ENCODE assay signal across 8 mouse cellular contexts in the genomic region with DNA sequence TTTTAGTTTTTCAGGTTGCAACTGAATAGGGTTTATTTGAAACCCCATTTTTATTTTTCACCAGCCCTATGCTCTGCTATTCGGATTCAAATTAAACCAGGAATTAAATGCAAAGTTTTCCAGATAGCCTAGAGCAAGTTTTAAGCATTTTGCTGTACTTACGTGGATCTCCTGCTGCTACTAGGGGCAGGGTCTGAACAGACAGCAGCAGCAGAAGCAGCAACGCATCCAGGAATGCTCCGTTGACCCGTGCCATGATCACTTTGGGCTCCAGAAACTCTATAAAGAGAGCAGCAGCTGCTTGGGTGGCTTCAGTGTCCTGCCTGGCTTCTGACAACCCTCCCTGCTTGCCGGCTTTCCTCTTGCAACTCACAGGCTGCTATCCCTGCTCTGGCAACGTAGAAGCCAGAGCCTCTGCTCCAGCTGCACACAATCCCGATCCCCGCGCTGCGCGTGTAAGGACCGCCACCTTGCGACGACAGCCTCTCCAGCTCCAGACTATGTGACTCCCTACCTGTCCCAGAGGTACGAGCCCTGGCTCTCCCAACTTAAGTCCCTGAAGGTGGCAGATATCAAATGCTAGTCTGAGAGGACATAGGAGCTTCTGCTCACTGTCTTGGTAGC. TPM values are rescaled to one million over a fixed set of nuclear protein-coding genes. Genes with fewer than 3 reads are reported as not detected.
A peak's percentile ranks its signal among the peaks of the same experiment; 100 is the strongest.
DNase-seq lines count a peak whose midpoint lies in the region; ATAC-seq and TF ChIP-seq lines count a peak whose summit lies in the region.
"Had no signal": no experiment of that assay in that cellular context is flagged by ENCODE, and none has a peak within 500 bp of the region (broad histone marks: within the 10 kb centered on the region; RNA-seq: fewer than 3 reads in every experiment).

A gene (minus strand): TSS at position 371 of the 624 bp plus-strand sequence.

- no peaks in the 10 kb centered on the region for H3K4me1 ChIP-seq in ES-E14 (ENCODE audit: control insufficient read depth in 2 of 2, insufficient read depth in 2 of 2, low read length in 2 of 2, poor library complexity in 1 of 2)
- no peaks in the 10 kb centered on the region; the same call in 1 of the 2 replicates for H3K4me1 ChIP-seq in midbrain, embryonic 13.5 days (replicated peaks)
- H3K4me1 ChIP-seq in stomach, embryonic 16.5 days (ENCODE audit: control insufficient read depth, insufficient read depth, low read length), result no peaks in the 10 kb centered on the region
- no peaks in the 10 kb centered on the region for H3K4me1 ChIP-seq in thymus, adult 2 months (replicated peaks; ENCODE audit: control insufficient read depth, insufficient read depth, low read length)

- peaks cover 6% of the 10 kb centered on the region; the same call in 1 of the 2 replicates for H3K27me3 ChIP-seq in midbrain, embryonic 13.5 days
- no peaks in the 10 kb centered on the region for H3K27me3 ChIP-seq in stomach, embryonic 16.5 days (ENCODE audit: control insufficient read depth, insufficient read depth, low read length)
- no peaks in the 10 kb centered on the region for H3K27me3 ChIP-seq in thymus, adult 2 months (ENCODE audit: control insufficient read depth, insufficient read depth, low read length)

- in situ Hi-C loops in ES-E14 (cut with MboI; ENCODE audit: low sequenced_read_pairs in 2 of 2, unreplicated experiment in 2 of 2), result no loop called here

- 6% methylated on average over 16 of the region's 16 CpGs for WGBS in midbrain, embryonic 13.5 days
- WGBS in stomach, embryonic 16.5 days, result 9% methylated on average over 16 of the region's 16 CpGs
- 22% methylated on average over 16 of the region's 16 CpGs for WGBS in thymus, adult 2 months

- no peak for TF ChIP-seq POLR2A in thymus, adult 2 months (IDR thresholded peaks at IDR 0.05; ENCODE audit: control insufficient read depth, extremely low read depth, insufficient read depth, low read length, poor library complexity)

- no peaks in the 10 kb centered on the region for H3K9me3 ChIP-seq in ES-E14 (ENCODE audit: control insufficient read depth, insufficient read depth, low read depth, low read length)
- no peaks in the 10 kb centered on the region for H3K9me3 ChIP-seq in midbrain, embryonic 13.5 days
- H3K9me3 ChIP-seq in stomach, embryonic 16.5 days (replicated peaks; ENCODE audit: control insufficient read depth, low read length), result no peaks in the 10 kb centered on the region

- H3K4me3 ChIP-seq in ES-E14 (ENCODE audit: insufficient read depth in 1 of 2, low read depth in 1 of 2, low read length in 2 of 2, poor library complexity in 1 of 2, severe bottlenecking in 1 of 2), result peak within 1 kb of the TSS; percentile 8 to 40; a peak in 3 of 4 replicates
- peak within 1 kb of the TSS; percentile 27 for H3K4me3 ChIP-seq in midbrain, embryonic 13.5 days (replicated peaks)
- H3K4me3 ChIP-seq in stomach, embryonic 16.5 days (replicated peaks; ENCODE audit: low read length), result peak within 1 kb of the TSS; percentile 25
- no peak within 1 kb of the TSS for H3K4me3 ChIP-seq in thymus, adult 2 months (ENCODE audit: control insufficient read depth, insufficient read depth, low read length)

- peak within 1 kb of the TSS; percentile 31; the same call in 1 of the 2 replicates for H3K9ac ChIP-seq in ES-E14 (ENCODE audit: insufficient read depth, low read depth, low read length, poor library complexity, severe bottlenecking)
- H3K9ac ChIP-seq in midbrain, embryonic 13.5 days (replicated peaks), result peak within 1 kb of the TSS; percentile 48; the same call in 1 of the 2 replicates
- H3K9ac ChIP-seq in stomach, embryonic 16.5 days (ENCODE audit: low read length), result peak within 1 kb of the TSS; percentile 56; the same call in 1 of the 2 replicates

- H3K36me3 ChIP-seq in ES-E14 (ENCODE audit: control insufficient read depth, insufficient read depth, low read length, poor library complexity, severe bottlenecking), result no peaks in the 10 kb centered on the region
- no peaks in the 10 kb centered on the region for H3K36me3 ChIP-seq in midbrain, embryonic 13.5 days
- no peaks in the 10 kb centered on the region for H3K36me3 ChIP-seq in stomach, embryonic 16.5 days (ENCODE audit: control insufficient read depth, insufficient read depth, low read length)
- no peaks in the 10 kb centered on the region for H3K36me3 ChIP-seq in thymus, adult 2 months (ENCODE audit: control insufficient read depth, insufficient read depth, low read length)

- ATAC-seq in midbrain, embryonic 13.5 days, result peak; percentile 91
- ATAC-seq in stomach, embryonic 16.5 days (ENCODE audit: insufficient read depth, low FRiP score), result no peak; the same call in 1 of the 2 replicates

- peak within 1 kb of the TSS; percentile 51 for H3K4me2 ChIP-seq in midbrain, embryonic 13.5 days (replicated peaks)
- peak within 1 kb of the TSS; percentile 45 for H3K4me2 ChIP-seq in stomach, embryonic 16.5 days (ENCODE audit: low read depth, low read length)

- no peak for TF ChIP-seq CTCF in thymus, adult 2 months (IDR thresholded peaks at IDR 0.05; ENCODE audit: borderline replicate concordance, control insufficient read depth, extremely low read depth, insufficient read depth, low read length, poor library complexity)

- peak; percentile 43 for DNase-seq in ES-E14 (ENCODE audit: low read depth, low spot score)
- DNase-seq in adrenal gland, postnatal 10 days, result peak; percentile 55
- DNase-seq in frontal cortex, adult 2 months (ENCODE audit: extremely low spot score in 1 of 2, low spot score in 1 of 2), result peak; percentile 1 to 69
- peak; percentile 12 to 37 for DNase-seq in layer of hippocampus, postnatal 10 days (ENCODE audit: low spot score in 2 of 2)
- DNase-seq in thymus, adult 2 months, result no peak

- no peak within 1 kb of the TSS for H3K27ac ChIP-seq in ES-E14 (ENCODE audit: insufficient read depth, low read depth, low read length, poor library complexity, severe bottlenecking)
- H3K27ac ChIP-seq in midbrain, embryonic 13.5 days, result no peak within 1 kb of the TSS
- no peak within 1 kb of the TSS for H3K27ac ChIP-seq in stomach, embryonic 16.5 days (ENCODE audit: low read length)
- no peak within 1 kb of the TSS for H3K27ac ChIP-seq in thymus, adult 2 months (ENCODE audit: control insufficient read depth, insufficient read depth, low read length)

TF ChIP-seq in ES-E14, 5 proteins besides CTCF, POLR2A, EP300 and RAD21:
- TF ChIP-seq ZC3H11A (IDR thresholded peaks at IDR 0.05; ENCODE audit: borderline replicate concordance, low read depth, low read length) (0 out of 2 replicates have a peak, but pooled peaks have one; percentile 9), ZNF384 (IDR thresholded peaks at IDR 0.05; ENCODE audit: low read depth, low read length) (no peak), CHD2 (IDR thresholded peaks at IDR 0.05; ENCODE audit: low read depth, low read length) (no peak)

RNA-seq across cellular contexts. Expression of the gene that starts here (rescaled TPM):
- total RNA-seq in ES-E14 (2012; rRNA removed), result 0.62 and 0.95 TPM in 2 replicates
- total RNA-seq in adrenal gland, postnatal 10 days (2021), result under 1 TPM; 0.06 to 0.15 TPM
- polyA plus RNA-seq in frontal cortex, adult 2 months (2012; rRNA removed), result 6.1 and 8.5 TPM in 2 replicates
- 1 to 10 TPM; 7.3 to 9.6 TPM for total RNA-seq in layer of hippocampus, postnatal 10 days (2021)
- 0.19 and 0.30 TPM in 2 replicates for polyA plus RNA-seq in midbrain, embryonic 13.5 days (2015; fragmentation: Nextera tagmentation; extraction: Ambion mirVana)
- 0.74 and 0.77 TPM in 2 replicates for polyA plus RNA-seq in stomach, embryonic 16.5 days (2015; fragmentation: Nextera tagmentation; extraction: Ambion mirVana)
- 0.01 and 0.03 TPM in 2 replicates for polyA plus RNA-seq in thymus, adult 2 months (2012; rRNA removed)
- total RNA-seq: common myeloid progenitor, adult 5-6 weeks had no signal

Comparison
In these comparisons a context has a peak if more than half of its experiments do, and no peak if none do; other contexts are left out.
1. Peak in DNase-seq, H3K4me3 ChIP-seq and H3K9ac ChIP-seq in ES-E14; RNA of the gene not detected or under 1 TPM.
2. Peak in DNase-seq in adrenal gland, postnatal 10 days; RNA of the gene not detected or under 1 TPM.
3. Peak in ATAC-seq, H3K4me3 ChIP-seq, H3K9ac ChIP-seq and H3K4me2 ChIP-seq in midbrain, embryonic 13.5 days; RNA of the gene not detected or under 1 TPM.